Mouse (Mus musculus) c-Kit-positive CD71-positive TER-119-negative erythroid progenitor cells, embryonic 14.5 days (primary cell): ENCODE measurements around the gene Ccdc191.

ENCODE experiments used
- DNase-seq: peaks from one replicate; pipeline ENCODE4 v3.0.0-alpha.2; 2013; ENCODE audit warnings: low read depth

Gene Ccdc191

DNA sequence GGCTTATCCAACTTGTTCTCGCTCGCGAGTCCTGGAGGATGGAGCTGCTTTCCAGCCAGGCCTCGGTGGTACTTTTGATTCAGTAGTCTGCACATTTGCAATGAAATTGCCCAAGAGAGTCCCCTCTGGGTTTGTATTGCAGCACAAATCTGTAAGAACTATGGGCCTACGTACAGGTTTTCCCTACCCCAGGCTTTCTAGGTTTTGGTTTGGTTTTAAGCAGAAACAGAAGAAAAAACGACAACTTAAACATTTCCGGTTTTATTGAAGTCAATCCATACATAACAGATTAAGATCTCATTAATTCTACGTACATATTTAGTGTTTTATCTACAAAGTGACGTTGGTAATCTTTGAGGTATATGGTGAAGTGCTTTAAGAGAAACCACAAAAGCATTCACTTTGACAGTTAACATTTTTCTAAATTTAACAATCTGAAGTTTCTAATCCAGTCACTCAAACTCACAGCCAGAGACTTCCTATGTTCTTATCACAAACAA, 90.6 kb downstream of the Ccdc191 start:
- no peak for DNase-seq

DNA sequence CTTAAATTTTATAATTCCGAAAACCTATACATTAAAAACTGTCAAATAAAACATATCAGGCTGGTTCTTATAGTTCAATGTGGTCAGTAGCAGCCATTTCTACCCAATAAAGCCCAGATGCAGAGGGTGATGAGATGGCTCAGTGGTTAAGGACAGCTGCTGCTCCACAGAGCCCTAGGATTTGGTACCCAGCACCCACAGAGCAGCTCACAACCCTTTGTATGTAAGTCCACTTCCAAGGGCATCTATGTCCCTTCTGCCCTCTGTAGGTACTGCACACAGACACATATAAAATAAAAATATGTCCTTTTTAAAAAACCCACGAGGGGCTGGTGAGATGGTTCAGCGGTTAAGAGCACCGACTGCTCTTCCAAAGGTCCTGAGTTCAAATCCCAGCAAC, 96.7 kb downstream of the Ccdc191 start:
- DNase-seq, result no peak

DNA sequence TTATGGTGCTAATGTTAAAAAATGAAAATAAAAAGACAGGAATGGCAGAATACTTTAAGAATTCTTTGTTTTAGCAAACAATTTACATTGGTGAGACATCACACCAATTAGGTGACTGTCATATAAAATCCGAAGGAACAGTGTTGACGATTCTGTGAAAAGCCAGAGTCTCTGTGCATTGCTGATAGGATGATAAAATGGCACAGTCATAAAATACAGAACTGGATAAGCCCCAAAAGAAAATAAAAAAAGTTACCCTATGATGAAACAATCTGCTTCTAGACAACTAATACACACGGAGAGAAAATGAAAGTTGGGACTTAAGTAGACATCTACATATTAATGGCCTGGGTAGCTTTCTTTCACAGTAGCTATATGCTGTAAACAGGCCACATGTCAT, 105.0 kb downstream of the Ccdc191 start:
- no peak for DNase-seq

DNA sequence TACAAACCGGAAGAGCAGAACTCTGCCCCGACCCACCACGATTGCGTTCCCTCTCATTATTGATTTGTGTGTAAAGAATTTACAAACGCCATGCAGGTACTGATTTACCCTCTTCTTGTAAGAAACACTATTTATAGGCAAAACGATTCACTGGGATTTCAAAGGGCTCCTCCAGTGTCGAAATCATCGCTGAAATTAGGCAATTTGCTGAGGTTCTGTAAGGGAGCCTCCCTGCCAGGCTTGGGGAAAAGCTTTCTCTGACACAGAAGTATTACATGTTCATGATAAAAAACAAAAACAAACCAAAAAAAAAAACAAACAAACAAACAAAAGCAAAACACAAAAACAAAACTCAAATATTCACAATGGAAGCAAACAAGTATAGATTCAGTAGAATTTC, 109.5 kb downstream of the Ccdc191 start:
- no peak for DNase-seq

DNA sequence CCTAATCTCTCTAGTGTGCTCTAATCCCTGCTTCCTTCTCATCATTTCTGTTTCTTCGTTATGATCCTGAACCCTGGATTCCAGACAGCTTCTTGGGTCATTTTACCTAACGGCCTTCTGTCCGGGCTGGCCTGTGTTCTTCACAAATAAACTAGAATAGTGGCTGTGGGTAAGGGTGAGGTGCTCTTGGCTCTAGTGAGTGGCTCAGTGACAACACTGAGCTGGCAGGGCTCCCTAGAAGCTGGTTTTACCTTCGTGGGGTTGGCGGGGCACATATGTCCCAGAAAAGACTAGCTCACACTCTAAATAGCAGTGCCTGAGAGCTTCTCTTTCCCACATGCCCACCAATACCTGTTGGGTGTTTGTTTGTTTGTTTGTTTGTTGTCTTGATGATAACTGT, 109.9 kb downstream of the Ccdc191 start:
- DNase-seq, result no peak

DNA sequence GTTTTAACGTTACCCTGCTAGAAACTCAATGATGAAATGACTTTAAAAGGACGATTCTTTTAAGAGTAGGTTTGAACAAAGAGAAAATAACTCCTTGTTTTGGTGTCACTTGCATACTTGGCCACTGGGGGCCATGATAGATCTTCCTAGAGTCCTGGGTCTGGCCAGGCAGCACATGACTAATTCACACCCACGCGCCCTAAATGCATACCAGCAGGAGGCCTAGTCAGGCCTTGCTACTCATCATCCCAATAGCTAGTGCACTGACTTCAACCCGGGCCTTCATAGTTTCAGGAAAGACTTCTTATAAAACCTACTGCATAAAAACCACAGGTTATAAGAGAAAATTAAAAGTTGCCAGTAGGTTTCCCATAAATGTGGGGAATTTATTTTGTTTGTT, 112.5 kb downstream of the Ccdc191 start:
- no peak for DNase-seq

DNA sequence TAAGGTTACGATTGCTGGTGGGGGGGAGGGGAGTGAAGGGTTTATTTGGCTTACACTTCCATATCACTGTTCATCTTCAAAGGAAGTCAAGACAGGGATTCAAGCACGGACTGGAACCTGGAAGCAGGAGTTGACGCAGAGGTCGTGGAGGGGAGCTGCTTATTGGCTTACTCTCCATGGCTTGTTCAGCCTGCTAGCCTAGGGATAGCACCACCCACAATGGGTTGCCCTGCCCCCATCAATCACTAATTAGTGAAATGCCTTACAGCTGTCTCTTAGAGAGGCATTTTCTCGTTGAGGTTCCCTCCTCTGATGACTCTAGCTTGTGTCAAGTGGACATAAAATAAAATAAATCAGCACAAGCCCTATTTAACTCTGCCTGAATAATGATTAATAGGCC, 121.4 kb downstream of the Ccdc191 start:
- no peak for DNase-seq
